Mouse (Mus musculus) small intestine, adult 2 months (tissue): Measurements from ENCODE around the gene Tmem144.

ENCODE experiments used
- CTCF ChIP-seq: fragments of 200-500 bp; IDR thresholded peaks from 2 replicates; pipeline ENCODE4 v1.5.1; 2012; ENCODE audit warnings: low read depth, mild to moderate bottlenecking, control low read depth, inconsistent platforms, low read length, moderate library complexity, mixed read lengths; ENCODE audit not compliant: insufficient replicate concordance, insufficient read length; ENCODE audit errors: extremely low read depth
- POLR2A ChIP-seq: fragments of 200-500 bp; IDR thresholded peaks from 2 replicates; pipeline ENCODE4 v1.6.1; 2012; ENCODE audit warnings: low read depth, mild to moderate bottlenecking, control low read depth, inconsistent platforms, low read length, moderate library complexity

DNA sequence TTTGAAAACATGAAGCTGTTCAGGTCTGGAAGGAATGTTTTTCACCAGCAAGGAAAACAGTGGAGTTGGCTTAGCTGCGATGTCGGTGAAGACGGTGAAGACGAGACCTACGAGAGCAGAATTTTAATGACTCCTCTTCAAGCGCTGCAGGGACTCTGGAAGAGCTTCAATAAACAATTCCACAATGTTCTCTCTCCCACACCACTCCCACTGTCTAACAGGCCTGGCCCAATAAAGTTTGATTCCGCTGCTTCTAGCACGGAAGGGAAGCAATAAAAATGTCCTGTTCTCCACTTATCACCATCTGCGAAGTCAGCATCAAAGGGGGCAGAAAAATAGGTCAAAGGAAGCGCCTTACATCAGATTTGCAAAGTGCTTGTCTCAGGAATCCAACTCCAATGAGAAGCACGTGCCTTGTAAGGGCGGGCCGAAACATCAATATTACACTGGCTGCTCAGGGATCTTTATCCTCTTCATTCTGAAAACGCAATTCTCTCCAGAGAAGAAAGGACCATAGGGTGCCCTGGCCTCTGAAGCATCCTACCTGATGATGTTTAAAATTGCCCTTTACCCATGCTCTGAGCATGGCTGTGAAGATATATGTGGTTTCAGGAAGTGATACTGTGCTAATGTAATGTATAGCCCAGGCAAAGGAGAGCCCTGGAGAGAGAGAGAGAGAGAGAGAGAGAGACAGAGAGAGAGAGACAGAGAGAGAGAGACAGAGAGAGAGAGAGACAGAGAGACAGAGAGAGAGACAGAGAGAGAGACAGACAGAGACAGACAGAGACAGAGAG lies 34.2 kb downstream of the Tmem144 start:
- TF ChIP-seq POLR2A (no peak), CTCF (no peak)
